Mouse (Mus musculus) thymus, postnatal 25 days (tissue): ENCODE results near the gene Cryge.

ENCODE experiments used
- DNase-seq: peaks from one replicate; pipeline ENCODE4 v3.0.0; 2022

The Cryge gene

GRCm38 (mm10) chr1:65010153-65010552 lies 40.8 kb downstream of the Cryge start:
- peak; percentile 50 for DNase-seq

- DNase-seq: no peak
Observed at GRCm38 (mm10) chr1:65005575-65005974, 45.4 kb downstream of the Cryge start.

GRCm38 (mm10) chr1:65004526-65004925 lies 46.4 kb downstream of the Cryge start:
- DNase-seq: no peak
